Mouse (Mus musculus) CH12.LX (cell line): ENCODE measurements at regions not wholly inside any gene's neighbourhood (a gene's known extent, or its start where the extent isn't known, plus 50 kb on each side); places are given as distances from the start of the nearest gene placed in this dataset.

Experiments
- DNase-seq: peaks from one replicate; pipeline ENCODE4 v3.0.0-alpha.2; 2013; ENCODE audit errors: extremely low read depth
- H3K27ac ChIP-seq: 2 replicates; pipeline ENCODE4 v1.5.1; 2012; ENCODE audit warnings: low read depth, mild to moderate bottlenecking, control low read depth, moderate library complexity; ENCODE audit not compliant: insufficient read depth
- H3K27me3 ChIP-seq: replicated peaks from 2 replicates; pipeline ENCODE3; 2012; ENCODE audit warnings: inconsistent platforms
- H3K36me3 ChIP-seq, 2 experiments: replicated peaks in 1 of 2; 2 replicates each; pipeline versions ENCODE3 to v1.6.1; 2012; ENCODE audit warnings: inconsistent platforms in 1 of 2, low read length in 1 of 2, mild to moderate bottlenecking in 1 of 2, mixed read lengths in 1 of 2, moderate library complexity in 1 of 2; ENCODE audit not compliant: control insufficient read depth in 1 of 2, insufficient read depth in 1 of 2
- H3K4me1 ChIP-seq, 2 experiments: 2 replicates each; pipeline ENCODE4 v1.6.1; 2012; ENCODE audit warnings: inconsistent platforms in 1 of 2, moderate library complexity in 1 of 2; ENCODE audit not compliant: insufficient read depth in 2 of 2, control insufficient read depth in 1 of 2
- H3K4me2 ChIP-seq: 2 replicates; pipeline ENCODE4 v1.6.1; 2012; ENCODE audit warnings: low read depth, mild to moderate bottlenecking, control low read depth; ENCODE audit not compliant: poor library complexity, insufficient read depth, severe bottlenecking
- H3K4me3 ChIP-seq, 3 experiments: fragments of 150-350 bp in 1 of 3; sonication (generic) in 1 of 3; replicated peaks in 1 of 3; 2 replicates each; pipeline versions ENCODE3 to v1.5.1; 2011 to 2012; ENCODE audit warnings: low read depth in 2 of 3, low read length in 2 of 3, mild to moderate bottlenecking in 2 of 3, moderate library complexity in 2 of 3, control low read depth in 1 of 3, improper control_type of control experiment in 1 of 3, inconsistent platforms in 1 of 3, mixed read lengths in 1 of 3; ENCODE audit not compliant: poor library complexity in 1 of 3
- H3K79me2 ChIP-seq: replicated peaks from 2 replicates; pipeline ENCODE4 v1.6.1; 2012; ENCODE audit warnings: mild to moderate bottlenecking, moderate library complexity; ENCODE audit not compliant: control insufficient read depth, poor library complexity, insufficient read depth, severe bottlenecking; ENCODE audit errors: extremely low read depth
- H3K9ac ChIP-seq: 2 replicates; pipeline ENCODE4 v1.6.1; 2012; ENCODE audit warnings: low read depth, mild to moderate bottlenecking, control low read depth, moderate library complexity; ENCODE audit not compliant: insufficient read depth
- H3K9me3 ChIP-seq: replicated peaks from 2 replicates; pipeline ENCODE3; 2012; ENCODE audit warnings: low read length, inconsistent platforms, mixed read lengths
- BHLHE40 ChIP-seq: IDR thresholded peaks from 2 replicates; pipeline ENCODE4 v1.6.1; 2011; ENCODE audit warnings: mild to moderate bottlenecking, low read depth, low read length, improper control_type of control experiment
- CHD1 ChIP-seq: IDR thresholded peaks from 2 replicates; pipeline ENCODE4 v1.6.1; 2012; ENCODE audit warnings: low read depth, low read length, improper control_type of control experiment, inconsistent platforms
- CHD2 ChIP-seq: IDR thresholded peaks from 2 replicates; pipeline ENCODE4 v1.6.1; 2011; ENCODE audit warnings: low read length, improper control_type of control experiment
- CTCF ChIP-seq, 2 experiments: IDR thresholded peaks in 1 of 2; conservative IDR thresholded peaks in 1 of 2; 2 replicates each; pipeline ENCODE4 v1.5.1; 2011 to 2012; ENCODE audit warnings: low read depth in 2 of 2, low read length in 2 of 2, improper control_type of control experiment in 1 of 2, inconsistent platforms in 1 of 2, mild to moderate bottlenecking in 1 of 2, moderate library complexity in 1 of 2
- E2F4 ChIP-seq: IDR thresholded peaks from 2 replicates; pipeline ENCODE4 v1.6.1; 2011; ENCODE audit warnings: low read depth, low read length, improper control_type of control experiment; ENCODE audit not compliant: insufficient replicate concordance
- EP300 ChIP-seq: IDR thresholded peaks from 2 replicates; pipeline ENCODE4 v1.6.1; 2011; ENCODE audit warnings: low read length, improper control_type of control experiment
- ETS1 ChIP-seq: conservative IDR thresholded peaks from 2 replicates; pipeline ENCODE4 v1.6.1; 2012; ENCODE audit warnings: low read depth, mild to moderate bottlenecking, inconsistent platforms, low read length, improper control_type of control experiment, moderate library complexity
- GABPA ChIP-seq: IDR thresholded peaks from 2 replicates; pipeline ENCODE4 v1.6.1; 2012; ENCODE audit warnings: low read depth, low read length, improper control_type of control experiment, inconsistent platforms; ENCODE audit not compliant: insufficient replicate concordance
- JUND ChIP-seq: conservative IDR thresholded peaks from 2 replicates; pipeline ENCODE4 v1.6.1; 2011; ENCODE audit warnings: low read depth, low read length, improper control_type of control experiment
- KAT2A ChIP-seq: IDR thresholded peaks from 2 replicates; pipeline ENCODE4 v1.6.1; 2012; ENCODE audit warnings: low read length, improper control_type of control experiment, inconsistent platforms; ENCODE audit not compliant: insufficient replicate concordance
- MAFK ChIP-seq: IDR thresholded peaks from 2 replicates; pipeline ENCODE4 v1.6.1; 2011; ENCODE audit warnings: low read length, improper control_type of control experiment; ENCODE audit not compliant: insufficient replicate concordance
- MEF2A ChIP-seq: IDR thresholded peaks from 2 replicates; pipeline ENCODE4 v1.6.1; 2014; ENCODE audit warnings: low read depth, mild to moderate bottlenecking, inconsistent platforms, low read length, improper control_type of control experiment, borderline replicate concordance
- MYC ChIP-seq: IDR thresholded peaks from 2 replicates; pipeline ENCODE4 v1.6.1; 2011; ENCODE audit warnings: low read depth, mild to moderate bottlenecking, improper control_type of control experiment, low read length
- NELFE ChIP-seq: IDR thresholded peaks from 2 replicates; pipeline ENCODE4 v1.6.1; 2011; ENCODE audit warnings: low read depth, low read length, improper control_type of control experiment
- NRF1 ChIP-seq: IDR thresholded peaks from 2 replicates; pipeline ENCODE4 v1.6.1; 2014; ENCODE audit warnings: low read depth, mild to moderate bottlenecking, inconsistent platforms, low read length, improper control_type of control experiment, moderate library complexity
- POLR2A ChIP-seq: IDR thresholded peaks from 2 replicates; pipeline ENCODE4 v1.6.1; 2011; ENCODE audit warnings: low read depth, mild to moderate bottlenecking, improper control_type of control experiment, low read length
- POLR2AphosphoS2 ChIP-seq: IDR thresholded peaks from 2 replicates; pipeline ENCODE4 v1.6.1; 2011; ENCODE audit warnings: low read depth, low read length, improper control_type of control experiment
- RAD21 ChIP-seq: IDR thresholded peaks from 2 replicates; pipeline ENCODE4 v1.6.1; 2011; ENCODE audit warnings: low read depth, mild to moderate bottlenecking, low read length, improper control_type of control experiment, moderate library complexity
- RCOR1 ChIP-seq: conservative IDR thresholded peaks from 2 replicates; pipeline ENCODE4 v1.6.1; 2012; ENCODE audit warnings: low read depth, mild to moderate bottlenecking, inconsistent platforms, low read length, improper control_type of control experiment
- SIN3A ChIP-seq: IDR thresholded peaks from 2 replicates; pipeline ENCODE4 v1.6.1; 2012; ENCODE audit warnings: low read length, improper control_type of control experiment, inconsistent platforms
- TBP ChIP-seq: conservative IDR thresholded peaks from 2 replicates; pipeline ENCODE4 v1.6.1; 2011; ENCODE audit warnings: low read depth, low read length, improper control_type of control experiment
- TCF12 ChIP-seq: IDR thresholded peaks from 2 replicates; pipeline ENCODE4 v1.6.1; 2014; ENCODE audit warnings: low read depth, mild to moderate bottlenecking, inconsistent platforms, low read length, improper control_type of control experiment
- UBTF ChIP-seq: IDR thresholded peaks from 2 replicates; pipeline ENCODE4 v1.6.1; 2012; ENCODE audit warnings: low read depth, mild to moderate bottlenecking, inconsistent platforms, low read length, improper control_type of control experiment, moderate library complexity
- USF2 ChIP-seq: conservative IDR thresholded peaks from 2 replicates; pipeline ENCODE4 v1.6.1; 2011; ENCODE audit warnings: low read depth, low read length, improper control_type of control experiment
- ZKSCAN1 ChIP-seq: IDR thresholded peaks from 2 replicates; pipeline ENCODE4 v1.6.1; 2012; ENCODE audit warnings: low read depth, inconsistent platforms, low read length, improper control_type of control experiment, borderline replicate concordance
- ZNF384 ChIP-seq: IDR thresholded peaks from 2 replicates; pipeline ENCODE4 v1.6.1; 2012; ENCODE audit warnings: low read depth, low read length, improper control_type of control experiment, inconsistent platforms
- dilution Hi-C: fragments of 300-500 bp; cut with MboI; formaldehyde crosslinking; loops from 2 replicates; pipeline ENCODE4 v1.14.3; 2020; ENCODE audit warnings: low sequenced_read_pairs; ENCODE audit not compliant: extremely low pct_unique_long_range_greater_than_20kb, extremely low pct_ligation_motif_present
- in situ Hi-C: fragments of 300-500 bp; cut with MboI; formaldehyde crosslinking; loops from 3 replicates; pipeline ENCODE4 v1.14.3; 2019; ENCODE audit warnings: low sequenced_read_pairs, low pct_ligation_motif_present, low pct_unique_long_range_greater_than_20kb, mixed read lengths

DNA sequence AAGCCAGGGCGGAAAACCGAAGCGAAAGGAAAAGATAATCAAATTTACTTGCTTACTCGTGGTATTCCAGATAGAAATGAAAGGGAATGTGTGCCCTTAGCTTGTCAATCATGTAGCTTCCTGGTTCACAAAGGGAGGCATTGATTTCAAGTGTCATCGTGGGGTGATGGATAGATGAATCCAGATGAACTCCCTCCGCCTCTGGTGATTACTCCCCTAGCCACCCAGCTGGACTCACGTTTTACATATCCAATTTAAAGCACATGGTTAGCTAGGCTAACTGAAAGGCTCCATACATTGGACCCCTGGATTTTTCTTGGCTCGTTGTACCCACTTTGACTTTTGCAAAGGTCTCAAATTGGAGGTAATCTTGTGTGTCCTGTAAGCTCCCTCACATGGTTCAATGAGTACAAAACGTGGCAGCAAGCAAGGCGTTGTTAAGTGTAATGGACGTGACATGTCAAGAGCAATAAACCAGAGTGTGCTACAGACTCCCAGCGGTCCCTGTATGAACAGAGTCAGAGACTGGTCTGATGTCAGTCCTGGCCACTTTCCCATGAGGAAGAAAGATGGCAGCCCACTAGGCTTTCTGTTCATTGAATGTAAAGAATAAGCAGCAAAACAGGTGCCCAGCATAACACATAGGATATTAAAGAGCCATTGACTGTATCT, 343.9 kb upstream of the Pfkp start:
- no peak overlapping the region for H3K9ac ChIP-seq
- TF ChIP-seq ZKSCAN1 (no peak), KAT2A (no peak), CHD2 (no peak), E2F4 (no peak), MYC (no peak), NELFE (no peak), RAD21 (no peak), ETS1 (no peak), POLR2AphosphoS2 (no peak), TBP (no peak), ZNF384 (no peak), CTCF (conservative IDR thresholded peaks at IDR 0.05 in 1 of 2, IDR thresholded peaks at IDR 0.05 in 1 of 2; ENCODE audit: low read depth in 2 of 2, low read length in 2 of 2) (no peak), GABPA (no peak), RCOR1 (no peak), UBTF (no peak), POLR2A (no peak)
- H3K9me3 ChIP-seq, result no peaks in the 10 kb centered on the region
- H3K4me3 ChIP-seq, result no peak overlapping the region
- H3K4me2 ChIP-seq, result no peak overlapping the region
- H3K27me3 ChIP-seq, result no peaks in the 10 kb centered on the region
- no peaks in the 10 kb centered on the region for H3K79me2 ChIP-seq
- no peak for DNase-seq
- H3K27ac ChIP-seq, result no peak overlapping the region
- H3K36me3 ChIP-seq, result no peaks in the 10 kb centered on the region
- in situ Hi-C loops (no loop called here), dilution Hi-C loops (no loop called here)
- peaks cover 0 to 4% of the 10 kb centered on the region in 2 experiments; a peak in 1 of 4 replicates for H3K4me1 ChIP-seq

DNA sequence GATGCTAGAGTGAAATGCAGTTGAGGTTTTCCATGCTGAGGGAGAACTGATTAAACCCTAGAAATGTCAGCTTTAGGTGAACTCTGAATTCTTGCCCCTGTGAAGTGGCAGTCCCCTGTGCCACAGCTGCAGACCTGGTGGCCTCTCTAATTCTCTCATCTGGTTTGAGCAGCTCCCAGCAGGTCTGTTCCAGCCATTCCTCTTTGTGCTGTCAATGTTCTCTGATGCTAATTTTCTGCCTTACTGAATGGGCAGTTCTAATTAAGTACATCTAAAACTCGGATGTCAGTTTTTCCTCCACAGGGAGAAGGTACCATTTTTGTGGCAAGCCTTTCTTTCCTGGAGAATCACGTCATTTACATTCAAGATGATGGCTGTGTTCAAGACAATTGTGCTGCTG, 343.1 kb upstream of the Pfkp start:
- H3K79me2 ChIP-seq, result no peaks in the 10 kb centered on the region
- no peaks in the 10 kb centered on the region for H3K36me3 ChIP-seq
- H3K4me3 ChIP-seq, result no peak overlapping the region
- DNase-seq, result no peak
- dilution Hi-C loops, result no loop called here
- no peaks in the 10 kb centered on the region for H3K9me3 ChIP-seq
- H3K4me1 ChIP-seq, result peaks cover 0 to 4% of the 10 kb centered on the region in 2 experiments; a peak in 1 of 4 replicates
- TF ChIP-seq CHD1, result no peak
- TF ChIP-seq BHLHE40, result no peak
- no peak for TF ChIP-seq UBTF
- TF ChIP-seq JUND, result no peak
- TF ChIP-seq KAT2A, result no peak
- no peak for TF ChIP-seq EP300
- no peak for TF ChIP-seq USF2
- TF ChIP-seq ZNF384, result no peak
- no peak for TF ChIP-seq CHD2
- no peak for TF ChIP-seq RAD21
- TF ChIP-seq RCOR1, result no peak
- TF ChIP-seq TCF12, result no peak
- no peak for TF ChIP-seq MEF2A
- no peak for TF ChIP-seq MAFK
- TF ChIP-seq NELFE, result no peak
- no peak for TF ChIP-seq CTCF (conservative IDR thresholded peaks at IDR 0.05 in 1 of 2, IDR thresholded peaks at IDR 0.05 in 1 of 2; ENCODE audit: low read depth in 2 of 2, low read length in 2 of 2)
- no peak for TF ChIP-seq SIN3A
- TF ChIP-seq NRF1, result no peak
- H3K27ac ChIP-seq, result no peak overlapping the region
- no peak overlapping the region for H3K4me2 ChIP-seq
- in situ Hi-C loops, result no loop called here
- H3K27me3 ChIP-seq, result no peaks in the 10 kb centered on the region
- no peak overlapping the region for H3K9ac ChIP-seq
